Mouse (Mus musculus): Measurements from ENCODE around the gene Gm20388. TPM values are rescaled to one million over a fixed set of nuclear protein-coding genes. Genes with fewer than 3 reads are reported as not detected.
A peak's percentile ranks its signal among the peaks of the same experiment; 100 is the strongest.

Gene Gm20388
- polyA plus RNA-seq, 1 experiment from 2014 or later = 1.7 TPM

DNA sequence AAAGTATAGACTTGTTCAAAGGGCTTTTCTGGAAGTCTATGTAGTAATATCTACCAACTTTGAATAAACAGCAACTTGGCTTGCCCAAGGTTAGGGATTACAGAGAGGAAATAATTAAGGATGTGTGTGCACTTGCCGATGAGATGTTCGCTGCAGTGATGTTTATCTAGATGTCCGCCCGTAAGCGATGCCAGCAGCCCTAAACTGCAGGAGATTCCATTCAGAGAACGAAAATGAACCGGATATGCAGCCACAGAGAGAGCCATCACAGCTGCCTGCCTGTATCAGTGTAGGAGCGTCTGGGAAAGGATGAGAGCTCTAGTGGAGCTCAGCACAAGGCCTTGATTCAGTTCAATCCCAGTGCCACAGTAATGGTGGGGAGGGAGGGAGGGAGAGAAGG, 1125.0 kb downstream of the Gm20388 start:
- 86% methylated on average over 8 of the region's 8 CpGs for WGBS
- Histone ChIP-seq H3K4me1 (replicated peaks) (no peaks in the 10 kb centered on the region; the same call in 1 of the 2 replicates), H3K27me3 (ENCODE audit: insufficient read depth, poor library complexity, severe bottlenecking) (peaks cover 72% of the 10 kb centered on the region), H3K36me3 (no peaks in the 10 kb centered on the region), H3K27ac (no peak overlapping the region), H3K9me3 (no peaks in the 10 kb centered on the region), H3K4me3 (no peak overlapping the region)
- no peak for DNase-seq (ENCODE audit: low spot score)

DNA sequence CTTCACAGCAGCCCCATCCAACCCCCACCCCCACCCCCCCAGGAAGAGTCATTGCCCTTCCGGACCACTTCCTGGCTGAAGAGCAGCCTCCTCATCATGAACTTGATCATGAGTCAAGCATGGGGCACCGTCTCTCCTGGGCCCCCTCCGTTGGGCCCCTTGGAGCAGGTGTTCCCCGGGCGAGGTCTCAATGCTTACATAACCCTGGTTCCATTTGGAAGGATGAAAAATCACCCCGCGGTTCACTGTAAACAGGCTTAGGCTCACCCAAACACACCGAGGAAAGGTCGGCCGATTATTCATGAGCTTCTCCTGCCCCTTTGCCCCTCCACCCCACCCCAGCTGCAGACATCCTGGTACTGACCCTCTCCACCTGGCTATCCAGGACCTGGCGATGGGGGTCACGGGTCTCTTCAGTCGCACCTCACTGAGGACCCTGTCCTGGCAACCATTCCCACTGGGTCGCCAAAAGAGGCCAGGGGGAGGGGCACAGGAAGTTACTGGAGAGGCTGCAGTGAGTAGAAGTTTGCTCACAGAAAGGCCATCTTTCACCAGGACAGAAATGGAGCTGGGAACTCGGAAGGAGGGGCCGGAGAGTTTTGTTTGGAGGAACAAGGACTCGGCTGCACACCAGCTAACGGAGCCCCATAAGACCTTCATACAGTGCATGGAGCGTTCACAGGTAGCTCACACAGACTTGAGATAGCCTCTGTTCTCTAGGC, 1133.2 kb downstream of the Gm20388 start:
- Histone ChIP-seq H3K36me3 (no peaks in the 10 kb centered on the region), H3K4me1 (replicated peaks) (peaks cover 6% of the 10 kb centered on the region; the same call in 1 of the 2 replicates), H3K4me3 (no peak overlapping the region), H3K27ac (no peak overlapping the region), H3K9me3 (no peaks in the 10 kb centered on the region), H3K27me3 (ENCODE audit: insufficient read depth, poor library complexity, severe bottlenecking) (peaks cover 22% of the 10 kb centered on the region)
- no peak for DNase-seq (ENCODE audit: low spot score)
- WGBS = 65% methylated on average over 19 of the region's 19 CpGs

DNA sequence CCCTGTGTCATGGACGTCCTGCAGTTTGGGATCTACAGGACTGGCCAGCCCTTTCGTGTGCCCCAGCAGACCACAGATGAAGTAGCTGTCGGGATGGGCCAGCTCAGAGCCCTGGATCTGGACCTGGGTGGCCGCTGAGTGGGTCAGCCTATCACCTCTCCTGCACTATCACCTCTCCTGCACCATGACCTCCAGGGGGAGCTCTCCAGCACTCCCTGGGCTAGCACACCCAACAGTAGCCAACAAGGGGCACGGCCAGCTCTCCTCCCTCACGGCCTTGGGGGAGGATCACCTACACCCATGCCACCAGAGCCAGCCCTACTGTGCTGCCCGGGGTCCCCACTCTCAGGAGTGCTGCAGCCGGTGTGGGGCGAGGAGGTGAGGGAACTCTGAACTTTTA, 1136.8 kb downstream of the Gm20388 start:
- Histone ChIP-seq H3K36me3 (no peaks in the 10 kb centered on the region), H3K9me3 (no peaks in the 10 kb centered on the region), H3K4me3 (no peak overlapping the region), H3K27me3 (ENCODE audit: insufficient read depth, poor library complexity, severe bottlenecking) (peaks cover 15% of the 10 kb centered on the region), H3K27ac (no peak overlapping the region), H3K4me1 (replicated peaks) (peaks cover 6% of the 10 kb centered on the region; the same call in 1 of the 2 replicates)
- no peak for DNase-seq (ENCODE audit: low spot score)
- WGBS = 72% methylated on average over 9 of the region's 9 CpGs

- Histone ChIP-seq H3K4me1 (replicated peaks) (peaks cover 11% of the 10 kb centered on the region), H3K27me3 (ENCODE audit: insufficient read depth, poor library complexity, severe bottlenecking) (peaks cover 88% of the 10 kb centered on the region), H3K36me3 (no peaks in the 10 kb centered on the region), H3K9me3 (no peaks in the 10 kb centered on the region), H3K4me3 (no peak overlapping the region), H3K27ac (no peak overlapping the region)
- 81% methylated on average over 9 of the region's 9 CpGs for WGBS
- DNase-seq (ENCODE audit: low spot score) = no peak
Measured at GRCm38 (mm10) chr8:121058081-121058480, 1147.4 kb downstream of the Gm20388 start.

GRCm38 (mm10) chr8:121059098-121059497, 1148.5 kb downstream of the Gm20388 start:
- 75% methylated on average over 7 of the region's 7 CpGs for WGBS
- peaks cover 92% of the 10 kb centered on the region for H3K27me3 ChIP-seq (ENCODE audit: insufficient read depth, poor library complexity, severe bottlenecking)

GRCm38 (mm10) chr8:121062521-121062920, 1151.9 kb downstream of the Gm20388 start:
- no peak for DNase-seq (ENCODE audit: low spot score)
- Histone ChIP-seq H3K9me3 (no peaks in the 10 kb centered on the region), H3K27me3 (ENCODE audit: insufficient read depth, poor library complexity, severe bottlenecking) (peaks cover 96% of the 10 kb centered on the region), H3K4me3 (no peak overlapping the region), H3K36me3 (no peaks in the 10 kb centered on the region), H3K27ac (no peak overlapping the region), H3K4me1 (replicated peaks) (peaks cover 25% of the 10 kb centered on the region)
- WGBS = 84% methylated on average over 6 of the region's 6 CpGs

More at GRCm38 (mm10) chr8:121059098-121059497, 1148.5 kb downstream of the Gm20388 start:
- Histone ChIP-seq H3K27ac (no peak overlapping the region), H3K4me3 (no peak overlapping the region), H3K4me1 (replicated peaks) (peaks cover 19% of the 10 kb centered on the region), H3K36me3 (no peaks in the 10 kb centered on the region), H3K9me3 (no peaks in the 10 kb centered on the region)
- DNase-seq (ENCODE audit: low spot score) = no peak

GRCm38 (mm10) chr8:121063649-121064048, 1153.0 kb downstream of the Gm20388 start:
- no peaks in the 10 kb centered on the region for H3K36me3 ChIP-seq
- peak overlapping the region; percentile 14; the same call in 1 of the 2 replicates for H3K4me3 ChIP-seq
- H3K27me3 ChIP-seq (ENCODE audit: insufficient read depth, poor library complexity, severe bottlenecking) = peaks cover 95% of the 10 kb centered on the region
- no peaks in the 10 kb centered on the region for H3K9me3 ChIP-seq
- H3K27ac ChIP-seq = peak overlapping the region; percentile 64; the same call in 1 of the 2 replicates
- WGBS = 25% methylated on average over 13 of the region's 13 CpGs
- peak; percentile 63 for DNase-seq (ENCODE audit: low spot score)
- peaks cover 25% of the 10 kb centered on the region for H3K4me1 ChIP-seq (replicated peaks)

- 2% methylated on average over 12 of the region's 12 CpGs for WGBS
Measured at GRCm38 (mm10) chr8:121071454-121071853, 1160.8 kb downstream of the Gm20388 start.

GRCm38 (mm10) chr8:121072406-121073130, 1161.9 kb downstream of the Gm20388 start:
- Histone ChIP-seq H3K4me3 (no peak overlapping the region), H3K9me3 (no peaks in the 10 kb centered on the region), H3K4me1 (replicated peaks) (peaks cover 27% of the 10 kb centered on the region), H3K27me3 (ENCODE audit: insufficient read depth, poor library complexity, severe bottlenecking) (peaks cover 99% of the 10 kb centered on the region), H3K27ac (no peak overlapping the region), H3K36me3 (no peaks in the 10 kb centered on the region)
- peak; percentile 16 for DNase-seq (ENCODE audit: low spot score)
- WGBS = 9% methylated on average over 11 of the region's 11 CpGs

More at GRCm38 (mm10) chr8:121071454-121071853, 1160.8 kb downstream of the Gm20388 start:
- Histone ChIP-seq H3K4me1 (replicated peaks) (peaks cover 27% of the 10 kb centered on the region), H3K27ac (no peak overlapping the region), H3K27me3 (ENCODE audit: insufficient read depth, poor library complexity, severe bottlenecking) (peaks cover 99% of the 10 kb centered on the region), H3K4me3 (no peak overlapping the region), H3K9me3 (no peaks in the 10 kb centered on the region), H3K36me3 (no peaks in the 10 kb centered on the region)
- DNase-seq (ENCODE audit: low spot score) = peak; percentile 35

GRCm38 (mm10) chr8:121073174-121074107, 1162.8 kb downstream of the Gm20388 start:
- peaks cover 27% of the 10 kb centered on the region for H3K4me1 ChIP-seq (replicated peaks)
- no peak overlapping the region for H3K27ac ChIP-seq
- no peaks in the 10 kb centered on the region for H3K9me3 ChIP-seq
- peak; percentile 53 for DNase-seq (ENCODE audit: low spot score)
- under 1% methylated on average over 48 of the region's 48 CpGs for WGBS
- H3K27me3 ChIP-seq (ENCODE audit: insufficient read depth, poor library complexity, severe bottlenecking) = peaks cover 100% of the 10 kb centered on the region
- no peaks in the 10 kb centered on the region for H3K36me3 ChIP-seq
- peak overlapping the region; percentile 25 for H3K4me3 ChIP-seq

GRCm38 (mm10) chr8:121074108-121074847, 1163.6 kb downstream of the Gm20388 start:
- Histone ChIP-seq H3K36me3 (no peaks in the 10 kb centered on the region), H3K27ac (no peak overlapping the region), H3K27me3 (ENCODE audit: insufficient read depth, poor library complexity, severe bottlenecking) (peaks cover 100% of the 10 kb centered on the region), H3K4me3 (no peak overlapping the region), H3K9me3 (no peaks in the 10 kb centered on the region), H3K4me1 (replicated peaks) (peaks cover 27% of the 10 kb centered on the region)
- DNase-seq (ENCODE audit: low spot score) = peak; percentile 33
- 1% methylated on average over 15 of the region's 15 CpGs for WGBS

DNA sequence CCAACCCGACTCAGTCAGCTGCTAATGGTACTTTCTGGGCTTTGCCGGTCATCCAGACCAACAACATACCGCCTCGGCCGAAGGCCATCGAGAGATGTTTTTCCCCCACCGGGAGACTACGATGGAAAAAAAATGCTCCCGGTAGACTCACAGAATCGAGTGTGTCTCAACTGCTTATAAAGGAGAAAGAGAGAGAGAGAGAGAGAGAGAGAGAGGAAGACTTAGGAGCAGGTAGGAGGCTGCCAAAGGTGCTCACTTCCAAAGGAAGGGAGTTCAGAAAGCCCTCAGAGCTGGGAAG, 1164.2 kb downstream of the Gm20388 start:
- H3K27me3 ChIP-seq (ENCODE audit: insufficient read depth, poor library complexity, severe bottlenecking) = peaks cover 100% of the 10 kb centered on the region
- WGBS = 1% methylated on average over 10 of the region's 10 CpGs
- peaks cover 27% of the 10 kb centered on the region for H3K4me1 ChIP-seq (replicated peaks)
- H3K36me3 ChIP-seq = no peaks in the 10 kb centered on the region
- DNase-seq (ENCODE audit: low spot score) = no peak
- no peak overlapping the region for H3K4me3 ChIP-seq
- H3K9me3 ChIP-seq = no peaks in the 10 kb centered on the region
- no peak overlapping the region for H3K27ac ChIP-seq

Data from hindbrain, embryonic 10.5 days (tissue).